Mouse (Mus musculus) stomach, postnatal 0 days (tissue): ENCODE data around the gene Ppp1r18. TPM values are rescaled to one million over a fixed set of nuclear protein-coding genes. Genes with fewer than 3 reads are reported as not detected.
A peak's percentile ranks its signal among the peaks of the same experiment; 100 is the strongest.

Experiments used
- ATAC-seq: fragments of 200-750 bp; cut with Nextera tagmentation; 2 replicates; pipeline ENCODE4 v1.8.0; 2017; ENCODE audit not compliant: low FRiP score, low TSS enrichment
- DNase-seq: peaks from one replicate; pipeline ENCODE4 v3.0.0-alpha.2; 2016; ENCODE audit warnings: low spot score
- H3K27ac ChIP-seq: fragments of 300-500 bp; sonication (generic); replicated peaks from 2 replicates; pipeline ENCODE4 v1.5.1; 2014; ENCODE audit warnings: mild to moderate bottlenecking, control low read depth
- H3K27me3 ChIP-seq: fragments of 300-500 bp; sonication (generic); 2 replicates; pipeline ENCODE4 v1.6.1; 2014; ENCODE audit warnings: low read length; ENCODE audit not compliant: control insufficient read depth, insufficient read depth
- H3K36me3 ChIP-seq: fragments of 300-500 bp; sonication (generic); 2 replicates; pipeline ENCODE4 v1.6.1; 2014; ENCODE audit warnings: low read length, mixed read lengths; ENCODE audit not compliant: control insufficient read depth, insufficient read depth
- H3K4me1 ChIP-seq: fragments of 300-500 bp; sonication (generic); replicated peaks from 2 replicates; pipeline ENCODE4 v1.6.1; 2014; ENCODE audit warnings: antibody characterized with exemption; ENCODE audit not compliant: control insufficient read depth, insufficient read depth
- H3K4me2 ChIP-seq: fragments of 300-500 bp; sonication (generic); replicated peaks from 2 replicates; pipeline ENCODE4 v1.6.1; 2014; ENCODE audit warnings: low read depth, mild to moderate bottlenecking, control low read depth, moderate library complexity
- H3K4me3 ChIP-seq: fragments of 300-500 bp; sonication (generic); 2 replicates; pipeline ENCODE4 v1.5.1; 2014; ENCODE audit warnings: low read depth, low read length, control low read depth
- H3K9ac ChIP-seq: fragments of 300-500 bp; sonication (generic); 2 replicates; pipeline ENCODE4 v1.6.1; 2014; ENCODE audit warnings: mild to moderate bottlenecking, low read length, control low read depth, mixed read lengths
- H3K9me3 ChIP-seq: fragments of 300-500 bp; sonication (generic); 2 replicates; pipeline ENCODE4 v1.6.1; 2016; ENCODE audit warnings: low read length; ENCODE audit not compliant: control insufficient read depth
- CTCF ChIP-seq: IDR thresholded peaks from 2 replicates; pipeline ENCODE4 v1.5.1; 2016; ENCODE audit warnings: antibody characterized with exemption, low read depth, mild to moderate bottlenecking, moderate library complexity
- EP300 ChIP-seq: optimal IDR thresholded peaks from 2 replicates; pipeline ENCODE3; 2016; ENCODE audit warnings: antibody characterized with exemption
- WGBS: fragments of 180-500 bp; shearing (Covaris S2); extraction: QIAGEN DNeasy Blood & Tissue Kit; methylation state at CpG from one replicate; pipeline ENCODE4 v1.1.7; 2014; 5-methylcytosine and 5-hydroxymethylcytosine counted together
- polyA plus RNA-seq: library from polyadenylated mRNA; unstranded; fragments of >200 nt; fragmentation: Nextera tagmentation; extraction: Ambion mirVana; gene quantifications from 2 replicates; pipeline ENCODE4 v1.2.1, GENCODE M21; 2015

Gene Ppp1r18
- polyA plus RNA-seq, 1 experiment from 2014 or later = 16.6 TPM

GRCm38 (mm10) chr17:35868961-35869345, 3.6 kb downstream of the Ppp1r18 start:
- H3K27me3 ChIP-seq = no peaks in the 10 kb centered on the region
- no peaks in the 10 kb centered on the region for H3K9me3 ChIP-seq
- H3K36me3 ChIP-seq = no peaks in the 10 kb centered on the region; the same call in 1 of the 2 replicates
- 2% methylated on average over 7 of the region's 7 CpGs for WGBS
- peaks cover 3% of the 10 kb centered on the region; the same call in 1 of the 2 replicates for H3K4me1 ChIP-seq
- DNase-seq (no peak), ATAC-seq (no peak)
- TF ChIP-seq CTCF (no peak), EP300 (no peak)
- H3K27ac ChIP-seq = peak overlapping the region; percentile 94
- peak overlapping the region; percentile 77 for H3K9ac ChIP-seq
- peak overlapping the region; percentile 85 for H3K4me2 ChIP-seq
- peak overlapping the region; percentile 60 for H3K4me3 ChIP-seq

- H3K4me2 ChIP-seq = peak overlapping the region; percentile 85
- H3K9ac ChIP-seq = peak overlapping the region; percentile 77
- peaks cover 3% of the 10 kb centered on the region; the same call in 1 of the 2 replicates for H3K4me1 ChIP-seq
- no peaks in the 10 kb centered on the region; the same call in 1 of the 2 replicates for H3K36me3 ChIP-seq
- H3K27me3 ChIP-seq = no peaks in the 10 kb centered on the region
- no peaks in the 10 kb centered on the region for H3K9me3 ChIP-seq
- ATAC-seq (peak; percentile 13; the same call in 1 of the 2 replicates), DNase-seq (peak; percentile 51)
- peak overlapping the region; percentile 60 for H3K4me3 ChIP-seq
- TF ChIP-seq EP300 (no peak), CTCF (no peak)
- H3K27ac ChIP-seq = peak overlapping the region; percentile 94
- 1% methylated on average over 7 of the region's 7 CpGs for WGBS
These were observed 4.1 kb downstream of the Ppp1r18 start for GRCm38 (mm10) chr17:35869346-35870067.

- DNase-seq (peak; percentile 49), ATAC-seq (peak; percentile 22; the same call in 1 of the 2 replicates)
- Histone ChIP-seq H3K27ac (peak overlapping the region; percentile 94), H3K4me2 (peak overlapping the region; percentile 85), H3K27me3 (no peaks in the 10 kb centered on the region), H3K9ac (peak overlapping the region; percentile 77), H3K4me1 (peaks cover 3% of the 10 kb centered on the region; the same call in 1 of the 2 replicates), H3K4me3 (peak overlapping the region; percentile 60), H3K36me3 (no peaks in the 10 kb centered on the region; the same call in 1 of the 2 replicates), H3K9me3 (no peaks in the 10 kb centered on the region)
- TF ChIP-seq EP300 (peak; percentile 38), CTCF (no peak)
- 36% methylated on average over 8 of the region's 9 CpGs for WGBS
These were observed 4.9 kb downstream of the Ppp1r18 start for GRCm38 (mm10) chr17:35870151-35870883.

GRCm38 (mm10) chr17:35870884-35871696, 5.7 kb downstream of the Ppp1r18 start:
- H3K9ac ChIP-seq = no peak overlapping the region
- H3K4me3 ChIP-seq = no peak overlapping the region
- H3K4me2 ChIP-seq = peak overlapping the region; percentile 85
- H3K27me3 ChIP-seq = no peaks in the 10 kb centered on the region
- peaks cover 3% of the 10 kb centered on the region; the same call in 1 of the 2 replicates for H3K4me1 ChIP-seq
- no peaks in the 10 kb centered on the region; the same call in 1 of the 2 replicates for H3K36me3 ChIP-seq
- ATAC-seq = no peak
- TF ChIP-seq CTCF (peak; percentile 75), EP300 (peak; percentile 28)
- H3K9me3 ChIP-seq = no peaks in the 10 kb centered on the region
- 54% methylated on average over 8 of the region's 8 CpGs for WGBS
- peak overlapping the region; percentile 94 for H3K27ac ChIP-seq
- DNase-seq = no peak

GRCm38 (mm10) chr17:35873774-35874519, 8.6 kb downstream of the Ppp1r18 start:
- Histone ChIP-seq H3K9ac (no peak overlapping the region; the same call in 1 of the 2 replicates), H3K9me3 (no peaks in the 10 kb centered on the region), H3K36me3 (no peaks in the 10 kb centered on the region; the same call in 1 of the 2 replicates), H3K27ac (no peak overlapping the region), H3K27me3 (no peaks in the 10 kb centered on the region), H3K4me3 (no peak overlapping the region), H3K4me1 (peaks cover 3% of the 10 kb centered on the region; the same call in 1 of the 2 replicates), H3K4me2 (peak overlapping the region; percentile 34)
- peak; percentile 93 for DNase-seq
- TF ChIP-seq EP300 = no peak
- peak; percentile 97 for TF ChIP-seq CTCF
- WGBS = 29% methylated on average over 21 of the region's 21 CpGs
- peak; percentile 60; the same call in 1 of the 2 replicates for ATAC-seq
